Mouse (Mus musculus) CH12F3 (cell line): ENCODE data around the gene Map3k19.

ENCODE experiments used
- in situ Hi-C: fragments of 300-500 bp; cut with MboI; formaldehyde crosslinking; loops from 2 replicates; pipeline ENCODE4 v1.14.3; 2020; ENCODE audit warnings: low sequenced_read_pairs

The Map3k19 gene

DNA sequence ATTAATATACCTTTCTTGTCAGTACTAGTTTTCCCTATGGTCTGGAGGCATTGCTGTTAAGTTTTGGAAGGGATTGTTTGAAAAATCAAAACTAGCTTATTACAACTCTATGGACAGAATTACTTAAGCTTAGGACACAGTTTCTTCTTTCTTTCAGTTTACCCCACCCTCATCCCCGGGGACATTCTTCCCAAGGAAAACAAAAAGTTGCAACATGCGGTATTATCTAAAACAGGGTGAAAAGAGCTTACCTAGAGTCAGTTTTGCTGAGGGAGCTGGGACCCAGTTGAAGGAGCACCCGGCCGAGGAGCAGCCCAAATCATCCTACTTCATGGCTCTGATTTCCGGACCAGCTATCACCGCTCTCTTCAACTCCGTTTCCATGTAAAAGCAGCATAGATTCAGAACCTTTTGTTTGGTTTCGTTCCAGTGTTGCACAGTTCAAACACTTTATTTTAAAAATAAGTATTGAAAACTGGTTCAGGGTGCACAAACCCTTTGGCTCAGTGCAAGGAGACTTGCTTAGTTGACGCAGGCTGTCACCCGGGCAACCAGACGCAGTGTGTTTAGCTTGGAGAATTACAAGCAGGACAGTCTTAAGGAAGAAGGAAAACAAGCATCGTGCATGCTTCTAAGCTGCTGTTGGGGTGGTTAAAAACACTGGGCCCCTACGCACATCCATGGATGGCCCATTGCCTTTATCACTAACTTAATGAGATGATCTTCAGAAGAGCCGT lies at the start of gene Map3k19:
TSS of gene Map3k19 (minus strand) at position 546 of the 737 bp plus-strand sequence.
- in situ Hi-C loops: no loop called here

DNA sequence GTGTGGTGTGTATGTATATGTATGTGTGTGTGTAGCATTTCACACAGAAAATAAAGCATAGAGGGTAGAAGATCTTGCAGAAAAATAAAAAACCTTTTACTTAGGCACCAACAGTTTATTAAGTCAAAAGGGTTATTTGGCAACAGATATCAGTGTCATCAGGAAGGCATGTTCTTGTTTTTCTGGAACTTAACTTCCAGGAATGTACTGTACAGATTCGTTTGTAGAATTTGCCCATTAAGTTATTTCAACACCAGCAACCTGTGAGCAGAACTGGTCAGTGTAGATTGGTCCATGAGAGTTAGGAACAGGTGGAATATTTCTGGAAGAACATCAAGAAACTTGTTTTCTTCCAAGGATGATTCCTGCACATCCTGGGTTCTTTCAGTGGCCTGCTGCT lies 44.6 kb upstream of the Map3k19 start:
- in situ Hi-C loops: no loop called here

- in situ Hi-C loops: no loop called here
Measured at GRCm38 (mm10) chr1:127869276-127869675, 14.4 kb upstream of the Map3k19 start.

- in situ Hi-C loops: no loop called here
Measured at GRCm38 (mm10) chr1:127868300-127869261, 13.8 kb upstream of the Map3k19 start, which contains the start of gene Rab3gap1. TSS of gene Rab3gap1 (plus strand) at chr1:127868773.

- in situ Hi-C loops: no loop called here
Measured at GRCm38 (mm10) chr1:127863806-127864205, 9.0 kb upstream of the Map3k19 start.

GRCm38 (mm10) chr1:127861900-127862299 lies 7.1 kb upstream of the Map3k19 start:
- in situ Hi-C loops: no loop called here

DNA sequence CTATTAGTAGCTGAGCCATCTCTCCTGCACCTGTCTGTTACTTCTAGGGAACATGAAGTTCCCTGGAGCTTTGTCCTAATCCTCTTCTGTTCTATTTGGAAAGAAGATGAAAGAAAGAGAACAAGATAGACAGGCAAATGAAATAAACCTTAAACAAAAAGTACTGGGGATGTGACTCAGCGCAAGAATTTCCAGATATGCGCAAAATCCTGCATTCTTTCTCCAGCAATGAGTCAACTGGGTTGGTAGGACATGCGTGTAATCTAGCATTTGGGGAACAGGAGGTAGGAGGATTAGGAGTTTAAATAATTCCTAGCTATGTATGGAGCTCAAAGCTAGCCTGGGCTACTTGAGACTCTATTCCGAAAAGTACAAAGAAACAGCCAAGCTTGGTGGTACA lies 5.7 kb upstream of the Map3k19 start:
- in situ Hi-C loops: no loop called here

GRCm38 (mm10) chr1:127859799-127860400 lies 5.1 kb upstream of the Map3k19 start:
- in situ Hi-C loops: no loop called here

- in situ Hi-C loops: no loop called here
Measured at GRCm38 (mm10) chr1:127858945-127859648, 4.3 kb upstream of the Map3k19 start.

- in situ Hi-C loops: no loop called here
Measured at GRCm38 (mm10) chr1:127850075-127850610, 4.7 kb downstream of the Map3k19 start.

- in situ Hi-C loops: loop anchor here (25.0 kb wide), 2 partner anchors 292 to 992 kb away; no protein-coding TSS in a partner anchor
Measured at GRCm38 (mm10) chr1:127845472-127845871, 9.4 kb downstream of the Map3k19 start.

GRCm38 (mm10) chr1:127838602-127839001 lies 16.2 kb downstream of the Map3k19 start:
- in situ Hi-C loops: loop anchor here (25.0 kb wide), 2 partner anchors 299 to 999 kb away; no protein-coding TSS in a partner anchor

GRCm38 (mm10) chr1:127836619-127837018 lies 18.2 kb downstream of the Map3k19 start:
- in situ Hi-C loops: loop anchor here (25.0 kb wide), 2 partner anchors 301 to 1001 kb away; no protein-coding TSS in a partner anchor

GRCm38 (mm10) chr1:127834202-127834601 lies 20.6 kb downstream of the Map3k19 start:
- in situ Hi-C loops: loop anchor here (25.0 kb wide), 2 partner anchors 303 to 1003 kb away; no protein-coding TSS in a partner anchor

DNA sequence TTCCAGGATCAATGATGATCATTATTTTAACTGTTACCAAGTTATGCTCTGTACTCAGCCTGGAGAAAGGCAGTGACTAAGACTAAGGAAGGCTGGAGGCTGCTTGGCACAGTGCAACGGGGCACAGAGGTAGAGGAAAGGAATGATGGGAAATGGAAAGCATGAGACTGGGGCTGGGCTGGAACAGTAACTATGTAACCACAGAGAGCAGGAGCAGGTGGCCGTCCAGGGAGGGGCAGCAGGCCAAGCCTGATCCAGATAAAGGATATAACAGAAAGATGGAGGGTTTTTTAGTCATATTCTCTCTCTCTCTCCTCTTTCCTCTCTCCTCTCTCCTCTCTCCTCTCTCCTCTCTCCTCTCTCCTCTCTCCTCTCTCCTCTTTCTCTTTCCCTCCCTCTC lies 21.1 kb downstream of the Map3k19 start:
- in situ Hi-C loops: loop anchor here (25.0 kb wide), 2 partner anchors 304 to 1004 kb away; no protein-coding TSS in a partner anchor

GRCm38 (mm10) chr1:127830215-127830921 lies 24.5 kb downstream of the Map3k19 start:
- in situ Hi-C loops: loop anchor here (25.0 kb wide), 2 partner anchors 307 to 1007 kb away; no protein-coding TSS in a partner anchor

- in situ Hi-C loops: loop anchor here (25.0 kb wide), 2 partner anchors 310 to 1010 kb away; no protein-coding TSS in a partner anchor
Measured at GRCm38 (mm10) chr1:127827325-127827724, 27.5 kb downstream of the Map3k19 start.

- in situ Hi-C loops: no loop called here
Measured at GRCm38 (mm10) chr1:127816381-127816780, 38.5 kb downstream of the Map3k19 start.

DNA sequence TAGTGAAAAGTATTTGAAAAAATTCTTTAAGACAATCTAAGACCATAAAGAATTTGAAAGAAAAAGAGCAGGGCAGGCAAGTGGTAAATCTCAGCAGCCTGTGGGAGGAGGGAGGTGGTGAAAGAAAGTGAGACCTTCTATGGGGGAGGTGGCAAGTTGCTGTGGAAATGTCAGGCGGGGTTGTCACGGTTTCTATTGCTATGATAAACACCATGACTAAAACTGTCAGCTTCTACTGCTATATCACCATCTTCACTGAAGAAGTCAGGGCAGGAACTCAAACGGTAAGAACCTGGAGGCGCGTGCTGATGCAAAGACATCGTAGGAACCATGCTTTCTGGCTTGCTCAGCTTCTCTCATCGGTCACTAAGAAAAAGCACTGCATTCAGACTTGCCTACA lies 41.9 kb downstream of the Map3k19 start:
- in situ Hi-C loops: no loop called here
